Mouse (Mus musculus): ENCODE measurements around the gene Crk.

DNA sequence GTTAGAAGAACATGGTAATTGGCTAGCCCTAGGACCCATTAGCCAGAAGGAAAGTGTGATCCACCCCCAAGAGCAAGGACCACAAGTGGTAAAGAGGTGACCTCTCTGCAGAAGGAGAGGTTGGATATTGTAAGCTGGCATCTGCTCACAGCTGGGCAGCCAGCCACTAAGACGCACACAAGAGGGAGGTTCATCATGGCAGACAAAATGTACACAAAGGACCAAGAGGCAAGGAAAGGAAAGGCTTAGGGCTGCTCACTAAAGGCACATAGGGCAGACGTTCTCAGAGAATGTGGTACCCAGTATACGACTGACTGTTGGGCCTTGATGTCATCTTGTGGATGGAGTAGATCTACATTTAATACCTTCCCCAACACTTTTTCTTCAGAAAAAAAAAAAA is 4.2 kb upstream of the Crk start:
- TF ChIP-seq CTCF (IDR thresholded peaks at IDR 0.05; ENCODE audit: low read depth) (no peak), EP300 (IDR thresholded peaks at IDR 0.05; ENCODE audit: low read depth) (no peak)

Measured in liver, postnatal 0 days (tissue).